Mouse (Mus musculus) liver, embryonic 12.5 days (tissue): ENCODE measurements at regions not wholly inside any gene's neighbourhood (a gene's known extent, or its start where the extent isn't known, plus 50 kb on each side); places are given as distances from the start of the nearest gene placed in this dataset.

Experiments used
- ATAC-seq: fragments of 200-750 bp; cut with Nextera tagmentation; 2 replicates; pipeline ENCODE4 v1.8.0; 2017; ENCODE audit warnings: moderate number of reproducible peaks, mild to moderate bottlenecking, moderate library complexity
- H3K27ac ChIP-seq: fragments of 300-500 bp; sonication (generic); 2 replicates; pipeline ENCODE4 v1.5.1; 2016; ENCODE audit warnings: mild to moderate bottlenecking
- H3K27me3 ChIP-seq: fragments of 300-500 bp; sonication (generic); replicated peaks from 2 replicates; pipeline ENCODE4 v1.6.1; 2016; ENCODE audit warnings: mild to moderate bottlenecking, moderate library complexity
- H3K36me3 ChIP-seq: fragments of 300-500 bp; sonication (generic); 2 replicates; pipeline ENCODE4 v1.6.1; 2016; ENCODE audit warnings: mild to moderate bottlenecking, moderate library complexity
- H3K4me1 ChIP-seq: fragments of 300-500 bp; sonication (generic); 2 replicates; pipeline ENCODE4 v1.6.1; 2016
- H3K4me2 ChIP-seq: fragments of 300-500 bp; sonication (generic); 2 replicates; pipeline ENCODE4 v1.6.1; 2016; ENCODE audit warnings: mild to moderate bottlenecking, moderate library complexity
- H3K4me3 ChIP-seq: fragments of 300-500 bp; sonication (generic); 2 replicates; pipeline ENCODE4 v1.5.1; 2016; ENCODE audit warnings: mild to moderate bottlenecking, moderate library complexity
- H3K9ac ChIP-seq: fragments of 300-500 bp; sonication (generic); 2 replicates; pipeline ENCODE4 v1.6.1; 2016; ENCODE audit warnings: mild to moderate bottlenecking, moderate library complexity
- H3K9me3 ChIP-seq: fragments of 300-500 bp; sonication (generic); replicated peaks from 2 replicates; pipeline ENCODE4 v1.6.1; 2016; ENCODE audit warnings: mild to moderate bottlenecking, moderate library complexity
- WGBS: fragments of 180-500 bp; shearing (Covaris S2); methylation state at CpG from one replicate; pipeline ENCODE4 v1.1.7; 2016; ENCODE audit not compliant: insufficient replicate concordance; 5-methylcytosine and 5-hydroxymethylcytosine counted together

DNA sequence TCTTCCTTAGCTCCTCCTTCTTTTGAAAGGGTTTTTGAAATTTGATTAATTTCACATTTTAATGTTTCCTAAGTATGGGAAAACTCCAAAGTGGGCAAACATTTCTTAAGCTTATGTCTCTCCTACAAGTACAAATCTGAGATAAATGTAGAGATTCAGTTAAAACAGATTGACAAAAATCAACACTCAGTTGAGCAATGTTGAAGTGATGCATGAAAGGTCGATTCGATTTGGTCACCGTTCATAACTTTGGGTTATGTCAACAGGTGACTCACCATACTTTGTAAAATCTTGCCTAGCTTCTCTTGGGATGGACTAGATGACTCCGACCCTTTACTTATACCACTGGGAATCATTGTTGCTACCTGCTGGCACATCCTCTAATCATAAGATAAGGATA, 157.7 kb upstream of the Nr2f2 start:
- Histone ChIP-seq H3K4me3 (no peak overlapping the region), H3K9ac (no peak overlapping the region), H3K36me3 (no peaks in the 10 kb centered on the region), H3K4me1 (no peaks in the 10 kb centered on the region), H3K27ac (no peak overlapping the region), H3K27me3 (no peaks in the 10 kb centered on the region), H3K4me2 (no peak overlapping the region), H3K9me3 (0 out of 2 replicates have a peak, but pooled peaks cover 4% of the 10 kb centered on the region)
- 71% methylated on average over 4 of the region's 4 CpGs for WGBS
- ATAC-seq = no peak

- no peak overlapping the region for H3K9ac ChIP-seq
- no peaks in the 10 kb centered on the region for H3K27me3 ChIP-seq
- H3K4me3 ChIP-seq = no peak overlapping the region
- ATAC-seq = no peak
- no peaks in the 10 kb centered on the region for H3K36me3 ChIP-seq
- H3K4me1 ChIP-seq = peaks cover 3% of the 10 kb centered on the region; the same call in 1 of the 2 replicates
- no peaks in the 10 kb centered on the region for H3K9me3 ChIP-seq
- 40% methylated on average over 3 of the region's 3 CpGs for WGBS
- no peak overlapping the region for H3K4me2 ChIP-seq
- no peak overlapping the region for H3K27ac ChIP-seq
These were observed 150.2 kb upstream of the Nr2f2 start for GRCm38 (mm10) chr7:70516741-70517140.

DNA sequence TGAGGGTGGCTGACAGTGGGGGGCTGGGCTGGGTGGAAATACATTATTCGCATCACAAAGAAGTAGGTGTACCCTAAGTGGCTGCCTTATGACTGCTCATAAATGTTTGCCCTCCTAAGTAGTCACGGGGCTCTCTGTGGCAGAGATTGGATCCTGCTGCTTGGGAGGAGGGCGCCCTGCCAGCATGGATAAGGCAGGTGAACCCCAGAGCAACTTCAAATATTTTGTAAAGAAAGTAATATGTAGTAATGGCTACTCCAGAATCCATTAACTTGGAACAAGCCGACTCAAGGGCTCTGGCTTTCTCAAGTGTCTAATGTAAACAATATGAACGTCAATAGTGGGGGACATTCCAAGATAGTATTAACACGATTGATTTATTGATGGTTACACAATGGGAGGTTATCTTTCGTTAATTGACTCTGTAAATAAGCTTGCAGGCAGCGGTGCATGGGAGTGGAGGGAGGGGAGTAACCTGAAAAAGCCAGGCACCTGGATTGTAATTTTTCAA, 148.9 kb upstream of the Nr2f2 start:
- no peaks in the 10 kb centered on the region for H3K9me3 ChIP-seq
- H3K4me3 ChIP-seq = no peak overlapping the region
- peaks cover 3% of the 10 kb centered on the region; the same call in 1 of the 2 replicates for H3K4me1 ChIP-seq
- H3K27ac ChIP-seq = no peak overlapping the region
- 20% methylated on average over 8 of the region's 8 CpGs for WGBS
- no peaks in the 10 kb centered on the region for H3K27me3 ChIP-seq
- H3K4me2 ChIP-seq = no peak overlapping the region
- H3K9ac ChIP-seq = no peak overlapping the region
- no peaks in the 10 kb centered on the region for H3K36me3 ChIP-seq
- no peak for ATAC-seq

DNA sequence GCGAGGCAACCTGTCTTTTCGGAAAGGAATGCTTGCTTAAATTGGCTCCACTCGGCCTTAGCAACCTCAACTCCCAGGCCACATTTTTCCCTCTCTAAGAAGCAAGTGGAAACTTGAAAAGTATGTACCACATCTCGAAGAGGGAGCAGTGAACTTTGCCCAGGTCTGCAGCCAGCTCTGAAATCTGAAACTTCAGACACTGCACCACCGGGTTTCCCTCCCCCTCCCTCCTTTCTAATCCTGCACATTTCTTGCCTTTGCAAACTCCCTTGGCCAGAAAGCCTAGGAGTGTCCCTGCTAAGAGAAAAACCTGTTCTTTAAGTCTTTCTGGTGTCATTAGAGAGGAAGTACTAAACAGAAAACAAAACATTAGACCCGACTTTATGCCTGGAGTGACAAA, 148.1 kb upstream of the Nr2f2 start:
- H3K27me3 ChIP-seq = no peaks in the 10 kb centered on the region
- no peak for ATAC-seq
- no peaks in the 10 kb centered on the region for H3K36me3 ChIP-seq
- peaks cover 3% of the 10 kb centered on the region; the same call in 1 of the 2 replicates for H3K4me1 ChIP-seq
- no peaks in the 10 kb centered on the region for H3K9me3 ChIP-seq
- no peak overlapping the region for H3K4me2 ChIP-seq
- no peak overlapping the region for H3K27ac ChIP-seq
- H3K9ac ChIP-seq = no peak overlapping the region
- 19% methylated on average over 6 of the region's 6 CpGs for WGBS
- H3K4me3 ChIP-seq = no peak overlapping the region

DNA sequence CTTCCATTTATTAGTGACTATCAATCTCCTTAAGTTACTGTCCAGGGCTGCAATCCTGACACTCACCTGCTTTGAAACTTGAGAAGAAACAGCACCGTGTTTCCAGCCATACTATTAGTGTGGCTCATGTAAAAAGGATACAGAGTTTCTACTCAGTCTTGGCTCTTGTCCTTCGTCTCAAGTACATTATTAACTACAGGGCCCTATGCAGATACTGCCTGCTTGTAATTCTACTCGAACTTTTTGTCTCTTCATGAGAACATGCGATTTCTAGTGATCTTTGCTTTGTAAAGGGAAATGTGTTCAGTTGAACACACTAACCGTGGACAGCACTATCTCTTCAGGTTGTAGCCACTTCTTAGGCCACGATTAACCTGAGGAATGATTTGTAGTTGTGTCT, 145.8 kb upstream of the Nr2f2 start:
- no peak overlapping the region for H3K4me3 ChIP-seq
- no peaks in the 10 kb centered on the region for H3K27me3 ChIP-seq
- H3K4me2 ChIP-seq = no peak overlapping the region
- peaks cover 3% of the 10 kb centered on the region; the same call in 1 of the 2 replicates for H3K4me1 ChIP-seq
- H3K9me3 ChIP-seq = no peaks in the 10 kb centered on the region
- ATAC-seq = no peak
- no peaks in the 10 kb centered on the region for H3K36me3 ChIP-seq
- 62% methylated on average over 6 of the region's 6 CpGs for WGBS
- H3K27ac ChIP-seq = no peak overlapping the region
- H3K9ac ChIP-seq = no peak overlapping the region

DNA sequence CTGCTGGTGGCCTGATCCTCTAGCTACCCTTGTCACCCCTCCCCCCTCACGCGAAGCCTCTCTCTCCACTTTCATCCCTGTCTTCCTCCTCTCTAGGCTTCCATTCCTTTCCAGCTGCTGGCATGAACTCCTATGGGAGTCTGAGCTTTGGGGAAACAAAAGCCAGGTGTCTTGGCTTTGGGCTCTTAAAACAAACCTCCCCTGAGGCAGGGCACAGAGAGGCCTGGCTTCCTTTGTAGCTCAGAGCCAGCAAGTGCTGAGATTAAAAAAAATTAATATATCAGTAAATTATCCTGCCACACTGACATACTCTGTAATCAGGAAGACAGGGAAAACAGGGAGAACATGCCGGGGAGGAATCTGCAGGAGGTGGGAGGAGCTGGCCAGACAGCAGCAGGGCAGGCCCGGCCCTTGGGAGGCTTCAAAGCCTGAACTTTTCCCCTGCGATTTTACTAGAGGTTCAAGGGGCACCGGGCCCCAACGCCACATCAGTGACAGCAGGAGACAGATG, 139.2 kb upstream of the Nr2f2 start:
- no peak overlapping the region for H3K27ac ChIP-seq

GRCm38 (mm10) chr7:70501821-70502220, 135.3 kb upstream of the Nr2f2 start:
- Histone ChIP-seq H3K9ac (no peak overlapping the region), H3K27ac (no peak overlapping the region), H3K9me3 (no peaks in the 10 kb centered on the region), H3K27me3 (no peaks in the 10 kb centered on the region), H3K4me3 (no peak overlapping the region), H3K4me2 (no peak overlapping the region), H3K36me3 (no peaks in the 10 kb centered on the region), H3K4me1 (peaks cover 13% of the 10 kb centered on the region)
- 60% methylated on average over 4 of the region's 4 CpGs for WGBS
- ATAC-seq = no peak

More for the DNA sequence above, 139.2 kb upstream of the Nr2f2 start:
- Histone ChIP-seq H3K9ac (no peak overlapping the region), H3K4me2 (no peak overlapping the region), H3K4me1 (peaks cover 13% of the 10 kb centered on the region), H3K36me3 (no peaks in the 10 kb centered on the region), H3K27me3 (no peaks in the 10 kb centered on the region), H3K9me3 (no peaks in the 10 kb centered on the region), H3K4me3 (no peak overlapping the region)
- WGBS = 28% methylated on average over 7 of the region's 7 CpGs
- no peak for ATAC-seq

GRCm38 (mm10) chr7:70496541-70497154, 130.1 kb upstream of the Nr2f2 start:
- no peaks in the 10 kb centered on the region for H3K4me1 ChIP-seq
- H3K9me3 ChIP-seq = no peaks in the 10 kb centered on the region
- H3K27ac ChIP-seq = no peak overlapping the region
- H3K27me3 ChIP-seq = no peaks in the 10 kb centered on the region
- ATAC-seq = no peak
- no peak overlapping the region for H3K9ac ChIP-seq
- H3K4me3 ChIP-seq = no peak overlapping the region
- 52% methylated on average over 8 of the region's 8 CpGs for WGBS
- no peaks in the 10 kb centered on the region for H3K36me3 ChIP-seq
- H3K4me2 ChIP-seq = no peak overlapping the region

- Histone ChIP-seq H3K36me3 (no peaks in the 10 kb centered on the region), H3K4me1 (no peaks in the 10 kb centered on the region), H3K27me3 (no peaks in the 10 kb centered on the region), H3K4me2 (no peak overlapping the region), H3K9me3 (no peaks in the 10 kb centered on the region), H3K4me3 (no peak overlapping the region), H3K9ac (no peak overlapping the region), H3K27ac (no peak overlapping the region)
- ATAC-seq = no peak
- 61% methylated on average over 2 of the region's 2 CpGs for WGBS
These were observed 117.7 kb upstream of the Nr2f2 start for GRCm38 (mm10) chr7:70484201-70484600.

GRCm38 (mm10) chr7:70483536-70483935, 117.0 kb upstream of the Nr2f2 start:
- Histone ChIP-seq H3K4me3 (no peak overlapping the region), H3K36me3 (no peaks in the 10 kb centered on the region), H3K4me1 (no peaks in the 10 kb centered on the region), H3K9ac (no peak overlapping the region), H3K27me3 (no peaks in the 10 kb centered on the region), H3K27ac (no peak overlapping the region), H3K9me3 (no peaks in the 10 kb centered on the region), H3K4me2 (no peak overlapping the region)
- no peak for ATAC-seq
- WGBS = 49% methylated on average over 3 of the region's 3 CpGs

DNA sequence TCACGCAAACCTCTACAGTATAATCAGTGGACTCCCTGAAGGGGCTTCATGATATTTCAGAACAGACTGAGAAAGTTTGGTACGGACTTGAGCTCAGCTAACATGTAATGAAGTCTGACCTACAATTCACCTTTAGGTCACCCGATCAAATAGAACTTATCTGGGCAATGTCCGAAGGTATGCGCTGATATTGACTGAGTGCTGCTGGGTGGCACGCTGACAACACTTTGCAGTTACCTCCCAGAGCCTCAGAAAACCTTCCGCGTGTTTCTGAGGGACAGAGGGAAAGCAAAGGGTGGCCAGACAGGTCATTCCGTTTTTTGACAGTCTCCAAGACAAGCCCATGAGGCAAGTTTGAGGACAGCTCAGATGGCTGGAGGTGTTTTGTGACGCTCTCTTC, 115.3 kb upstream of the Nr2f2 start:
- Histone ChIP-seq H3K4me1 (no peaks in the 10 kb centered on the region), H3K9me3 (no peaks in the 10 kb centered on the region), H3K36me3 (no peaks in the 10 kb centered on the region), H3K9ac (no peak overlapping the region), H3K27me3 (no peaks in the 10 kb centered on the region), H3K4me2 (no peak overlapping the region), H3K27ac (no peak overlapping the region), H3K4me3 (no peak overlapping the region)
- no peak for ATAC-seq
- 63% methylated on average over 10 of the region's 10 CpGs for WGBS

DNA sequence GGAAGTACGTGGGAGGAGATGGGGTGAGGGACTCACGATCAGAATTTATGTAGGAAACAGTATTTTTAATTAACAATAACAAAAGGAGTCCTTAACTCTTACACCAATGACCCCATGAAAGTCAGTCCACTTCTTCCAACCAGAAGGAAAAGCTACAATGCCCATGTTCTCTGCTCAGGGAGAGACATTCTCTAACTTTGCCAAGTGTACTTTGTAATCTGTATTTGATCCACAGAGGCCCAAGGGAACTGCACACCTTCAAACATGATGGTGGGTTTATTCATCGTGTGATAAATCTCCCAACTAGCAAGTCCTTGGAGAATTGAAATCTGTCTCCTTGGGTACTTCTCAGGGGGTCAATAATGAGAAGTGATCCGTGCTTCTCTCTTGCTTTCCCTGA, 106.3 kb upstream of the Nr2f2 start:
- H3K9ac ChIP-seq = no peak overlapping the region
- no peaks in the 10 kb centered on the region for H3K4me1 ChIP-seq
- no peaks in the 10 kb centered on the region for H3K27me3 ChIP-seq
- no peak overlapping the region for H3K27ac ChIP-seq
- no peaks in the 10 kb centered on the region for H3K9me3 ChIP-seq
- no peak for ATAC-seq
- no peak overlapping the region for H3K4me3 ChIP-seq
- WGBS = 65% methylated on average over 4 of the region's 4 CpGs
- H3K36me3 ChIP-seq = no peaks in the 10 kb centered on the region
- no peak overlapping the region for H3K4me2 ChIP-seq

- ATAC-seq = no peak
- no peaks in the 10 kb centered on the region for H3K27me3 ChIP-seq
- no peaks in the 10 kb centered on the region for H3K9me3 ChIP-seq
- no peaks in the 10 kb centered on the region for H3K36me3 ChIP-seq
- no peak overlapping the region for H3K9ac ChIP-seq
- no peak overlapping the region for H3K27ac ChIP-seq
- 64% methylated on average over 2 of the region's 2 CpGs for WGBS
- no peak overlapping the region for H3K4me2 ChIP-seq
- H3K4me1 ChIP-seq = no peaks in the 10 kb centered on the region
- H3K4me3 ChIP-seq = no peak overlapping the region
These were observed 104.0 kb upstream of the Nr2f2 start for GRCm38 (mm10) chr7:70470557-70470956.
